Mouse (Mus musculus) kidney, embryonic 15.5 days (tissue): ENCODE measurements around the gene Mmp11. TPM values are rescaled to one million over a fixed set of nuclear protein-coding genes. Genes with fewer than 3 reads are reported as not detected.
A peak's percentile ranks its signal among the peaks of the same experiment; 100 is the strongest.

ENCODE experiments used
- ATAC-seq: fragments of 200-750 bp; cut with Nextera tagmentation; replicated peaks from 2 replicates; pipeline ENCODE4 v1.8.0; 2017; ENCODE audit warnings: moderate TSS enrichment; ENCODE audit not compliant: low FRiP score
- H3K27ac ChIP-seq: fragments of 300-500 bp; sonication (generic); 2 replicates; pipeline ENCODE4 v1.5.1; 2015; ENCODE audit warnings: mild to moderate bottlenecking, inconsistent platforms
- H3K27me3 ChIP-seq: fragments of 300-500 bp; sonication (generic); 2 replicates; pipeline ENCODE4 v1.6.1; 2015; ENCODE audit warnings: inconsistent platforms
- H3K36me3 ChIP-seq: fragments of 300-500 bp; sonication (generic); 2 replicates; pipeline ENCODE4 v1.6.1; 2015; ENCODE audit warnings: inconsistent platforms
- H3K4me1 ChIP-seq: fragments of 300-500 bp; sonication (generic); 2 replicates; pipeline ENCODE4 v1.6.1; 2015; ENCODE audit warnings: inconsistent platforms
- H3K4me2 ChIP-seq: fragments of 300-500 bp; sonication (generic); 2 replicates; pipeline ENCODE4 v1.6.1; 2015; ENCODE audit warnings: moderate library complexity, mild to moderate bottlenecking, inconsistent platforms
- H3K4me3 ChIP-seq: fragments of 300-500 bp; sonication (generic); replicated peaks from 2 replicates; pipeline ENCODE4 v1.5.1; 2015; ENCODE audit warnings: mild to moderate bottlenecking, inconsistent platforms
- H3K9ac ChIP-seq: fragments of 300-500 bp; sonication (generic); 2 replicates; pipeline ENCODE4 v1.6.1; 2015; ENCODE audit warnings: mild to moderate bottlenecking, inconsistent platforms
- H3K9me3 ChIP-seq: fragments of 300-500 bp; sonication (generic); replicated peaks from 2 replicates; pipeline ENCODE4 v1.6.1; 2016; ENCODE audit warnings: inconsistent platforms
- WGBS: fragments of 180-500 bp; shearing (Covaris S2); methylation state at CpG from one replicate; pipeline ENCODE4 v1.1.7; 2015; ENCODE audit warnings: mixed read lengths; 5-methylcytosine and 5-hydroxymethylcytosine counted together
- polyA plus RNA-seq: library from polyadenylated mRNA; unstranded; fragments of >200 nt; fragmentation: Nextera tagmentation; extraction: Ambion mirVana; gene quantifications from 2 replicates; pipeline ENCODE4 v1.2.1, GENCODE M21; 2015

Gene Mmp11
- polyA plus RNA-seq, 1 experiment from 2014 or later, result 57.3 TPM

GRCm38 (mm10) chr10:75945896-75946295, 9.6 kb upstream of the Mmp11 start:
- Histone ChIP-seq H3K27ac (no peak overlapping the region), H3K9me3 (no peaks in the 10 kb centered on the region), H3K4me1 (peaks cover 27% of the 10 kb centered on the region), H3K4me2 (no peak overlapping the region), H3K27me3 (no peaks in the 10 kb centered on the region), H3K4me3 (no peak overlapping the region), H3K9ac (no peak overlapping the region), H3K36me3 (no peaks in the 10 kb centered on the region)
- ATAC-seq, result no peak
- 79% methylated on average over 7 of the region's 7 CpGs for WGBS

GRCm38 (mm10) chr10:75945213-75945612, 8.9 kb upstream of the Mmp11 start:
- 91% methylated on average over 7 of the region's 7 CpGs for WGBS
- Histone ChIP-seq H3K4me3 (no peak overlapping the region), H3K4me1 (peaks cover 24% of the 10 kb centered on the region), H3K36me3 (no peaks in the 10 kb centered on the region), H3K9ac (no peak overlapping the region), H3K9me3 (no peaks in the 10 kb centered on the region), H3K27ac (no peak overlapping the region), H3K4me2 (no peak overlapping the region), H3K27me3 (no peaks in the 10 kb centered on the region)
- ATAC-seq, result no peak

GRCm38 (mm10) chr10:75944066-75944772, 7.9 kb upstream of the Mmp11 start:
- H3K27me3 ChIP-seq, result no peaks in the 10 kb centered on the region
- WGBS, result 19% methylated on average over 11 of the region's 11 CpGs
- H3K9ac ChIP-seq, result no peak overlapping the region
- no peaks in the 10 kb centered on the region for H3K36me3 ChIP-seq
- H3K27ac ChIP-seq, result peak overlapping the region; percentile 78
- peaks cover 24% of the 10 kb centered on the region for H3K4me1 ChIP-seq
- H3K4me3 ChIP-seq, result no peak overlapping the region
- peak overlapping the region; percentile 25; the same call in 1 of the 2 replicates for H3K4me2 ChIP-seq
- ATAC-seq, result no peak
- no peaks in the 10 kb centered on the region for H3K9me3 ChIP-seq

- Histone ChIP-seq H3K36me3 (no peaks in the 10 kb centered on the region), H3K27ac (peak within 1 kb of the TSS; percentile 78), H3K4me2 (0 out of 2 replicates have a peak within 1 kb of the TSS, but pooled peaks have one; percentile 25), H3K9ac (no peak within 1 kb of the TSS), H3K9me3 (no peaks in the 10 kb centered on the region), H3K4me3 (no peak within 1 kb of the TSS), H3K4me1 (peaks cover 27% of the 10 kb centered on the region), H3K27me3 (no peaks in the 10 kb centered on the region)
- ATAC-seq, result no peak
- 83% methylated on average over 15 of the region's 15 CpGs for WGBS
Observed at GRCm38 (mm10) chr10:75942736-75943477, 6.6 kb upstream of the Mmp11 start, which contains the start of gene Vpreb3. TSS of gene Vpreb3 (plus strand) at chr10:75943057.

- peaks cover 3% of the 10 kb centered on the region; the same call in 1 of the 2 replicates for H3K27me3 ChIP-seq
- no peak overlapping the region for H3K27ac ChIP-seq
- H3K4me1 ChIP-seq, result peaks cover 40% of the 10 kb centered on the region
- no peak overlapping the region for H3K9ac ChIP-seq
- no peak overlapping the region for H3K4me2 ChIP-seq
- 65% methylated on average over 9 of the region's 9 CpGs for WGBS
- no peaks in the 10 kb centered on the region for H3K9me3 ChIP-seq
- ATAC-seq, result no peak
- no peak overlapping the region for H3K4me3 ChIP-seq
- no peaks in the 10 kb centered on the region for H3K36me3 ChIP-seq
Observed at GRCm38 (mm10) chr10:75941042-75941824, 4.9 kb upstream of the Mmp11 start.

- Histone ChIP-seq H3K4me3 (no peak within 1 kb of the TSS), H3K36me3 (no peaks in the 10 kb centered on the region), H3K9me3 (no peaks in the 10 kb centered on the region), H3K4me1 (peaks cover 46% of the 10 kb centered on the region), H3K9ac (no peak within 1 kb of the TSS), H3K27ac (no peak within 1 kb of the TSS), H3K27me3 (peaks cover 7% of the 10 kb centered on the region; the same call in 1 of the 2 replicates), H3K4me2 (no peak within 1 kb of the TSS)
- WGBS, result 75% methylated on average over 5 of the region's 5 CpGs
- no peak for ATAC-seq
Observed at GRCm38 (mm10) chr10:75940520-75940919, 4.2 kb upstream of the Mmp11 start, which contains the start of gene Gm867. TSS of gene Gm867 (minus strand) at chr10:75940672.

GRCm38 (mm10) chr10:75939481-75940234, 3.4 kb upstream of the Mmp11 start:
- no peak for ATAC-seq
- Histone ChIP-seq H3K4me3 (no peak overlapping the region), H3K9ac (no peak overlapping the region), H3K4me1 (peaks cover 52% of the 10 kb centered on the region), H3K36me3 (no peaks in the 10 kb centered on the region), H3K27me3 (peaks cover 7% of the 10 kb centered on the region), H3K27ac (no peak overlapping the region), H3K9me3 (no peaks in the 10 kb centered on the region), H3K4me2 (no peak overlapping the region)
- 47% methylated on average over 9 of the region's 9 CpGs for WGBS

- 52% methylated on average over 10 of the region's 10 CpGs for WGBS
- Histone ChIP-seq H3K9ac (no peak overlapping the region), H3K9me3 (no peaks in the 10 kb centered on the region), H3K36me3 (no peaks in the 10 kb centered on the region), H3K4me3 (no peak overlapping the region), H3K4me2 (peak overlapping the region; percentile 66; the same call in 1 of the 2 replicates), H3K4me1 (peaks cover 43% of the 10 kb centered on the region), H3K27ac (no peak overlapping the region), H3K27me3 (peaks cover 7% of the 10 kb centered on the region)
- ATAC-seq, result no peak
Observed at GRCm38 (mm10) chr10:75937851-75938643, 1.8 kb upstream of the Mmp11 start.

GRCm38 (mm10) chr10:75936909-75937667, 792 bp upstream of the Mmp11 start:
- WGBS, result 52% methylated on average over 18 of the region's 18 CpGs
- Histone ChIP-seq H3K4me2 (peak overlapping the region; percentile 66), H3K9ac (no peak overlapping the region), H3K27ac (no peak overlapping the region), H3K4me3 (peak overlapping the region; percentile 56), H3K4me1 (peaks cover 53% of the 10 kb centered on the region), H3K27me3 (peaks cover 7% of the 10 kb centered on the region), H3K9me3 (no peaks in the 10 kb centered on the region), H3K36me3 (no peaks in the 10 kb centered on the region)
- no peak for ATAC-seq

GRCm38 (mm10) chr10:75934991-75935390, 1.3 kb downstream of the Mmp11 start:
- Histone ChIP-seq H3K27me3 (peaks cover 13% of the 10 kb centered on the region), H3K4me3 (peak overlapping the region; percentile 56), H3K36me3 (no peaks in the 10 kb centered on the region), H3K4me2 (peak overlapping the region; percentile 66), H3K9ac (no peak overlapping the region), H3K27ac (no peak overlapping the region), H3K4me1 (peaks cover 66% of the 10 kb centered on the region), H3K9me3 (no peaks in the 10 kb centered on the region)
- 83% methylated on average over 1 of the region's 1 CpGs for WGBS
- ATAC-seq, result no peak
